Mouse (Mus musculus) intestine, embryonic 16.5 days (tissue): ENCODE data around the gene Pak1. TPM values are rescaled to one million over a fixed set of nuclear protein-coding genes. Genes with fewer than 3 reads are reported as not detected.

Source experiments
- ATAC-seq: fragments of 200-750 bp; cut with Nextera tagmentation; 2 replicates; pipeline ENCODE4 v1.8.0; 2017; ENCODE audit warnings: moderate TSS enrichment, moderate library complexity
- H3K27ac ChIP-seq: fragments of 300-500 bp; sonication (generic); 2 replicates; pipeline ENCODE4 v1.5.1; 2014; ENCODE audit warnings: mild to moderate bottlenecking, low read length
- H3K27me3 ChIP-seq: fragments of 300-500 bp; sonication (generic); replicated peaks from 2 replicates; pipeline ENCODE4 v1.6.1; 2014; ENCODE audit warnings: low read length, control low read depth, mixed read lengths; ENCODE audit not compliant: control insufficient read depth, insufficient read depth
- H3K36me3 ChIP-seq: fragments of 300-500 bp; sonication (generic); 2 replicates; pipeline ENCODE4 v1.6.1; 2014; ENCODE audit warnings: low read length, control low read depth; ENCODE audit not compliant: control insufficient read depth, insufficient read depth
- H3K4me1 ChIP-seq: fragments of 300-500 bp; sonication (generic); 2 replicates; pipeline ENCODE4 v1.6.1; 2014; ENCODE audit warnings: low read length, control low read depth, mixed read lengths; ENCODE audit not compliant: control insufficient read depth, insufficient read depth
- H3K4me2 ChIP-seq: fragments of 300-500 bp; sonication (generic); 2 replicates; pipeline ENCODE4 v1.6.1; 2014; ENCODE audit warnings: low read depth, low read length, control low read depth
- H3K4me3 ChIP-seq: fragments of 300-500 bp; sonication (generic); 2 replicates; pipeline ENCODE4 v1.5.1; 2014; ENCODE audit warnings: mild to moderate bottlenecking, low read length
- H3K9ac ChIP-seq: fragments of 300-500 bp; sonication (generic); 2 replicates; pipeline ENCODE4 v1.6.1; 2014; ENCODE audit warnings: low read depth, low read length
- H3K9me3 ChIP-seq: fragments of 300-500 bp; sonication (generic); 2 replicates; pipeline ENCODE4 v1.6.1; 2016; ENCODE audit warnings: low read length, control low read depth; ENCODE audit not compliant: control insufficient read depth
- WGBS: fragments of 180-500 bp; shearing (Covaris S2); extraction: QIAGEN DNeasy Blood & Tissue Kit; methylation state at CpG from one replicate; pipeline ENCODE4 v1.1.7; 2014; 5-methylcytosine and 5-hydroxymethylcytosine counted together
- polyA plus RNA-seq: library from polyadenylated mRNA; unstranded; fragments of >200 nt; fragmentation: Nextera tagmentation; extraction: Ambion mirVana; gene quantifications from 2 replicates; pipeline ENCODE4 v1.2.1, GENCODE M21; 2015

The Pak1 gene
- polyA plus RNA-seq, 1 experiment from 2014 or later: 35.8 TPM

DNA sequence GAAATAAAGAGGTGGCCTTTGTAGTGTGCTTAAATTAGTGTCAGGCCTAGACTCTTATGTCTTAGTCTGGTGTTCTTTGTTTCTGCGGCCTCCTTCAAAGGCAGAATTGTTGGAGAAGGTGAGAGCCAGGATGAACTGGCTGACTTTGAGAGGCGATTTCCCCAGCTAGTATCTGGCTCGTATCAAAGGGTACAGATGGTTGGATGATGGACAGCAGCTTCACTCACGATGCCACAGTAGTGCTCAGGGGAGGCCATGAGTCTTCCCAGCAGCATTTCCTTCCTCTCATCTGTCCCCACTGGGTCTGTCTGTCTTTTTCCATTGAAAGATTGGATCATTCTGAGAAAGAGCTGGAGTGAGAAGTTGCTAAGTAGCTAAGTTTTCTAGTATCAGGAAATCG is 79.5 kb downstream of the Pak1 start:
- Histone ChIP-seq H3K27me3 (no peaks in the 10 kb centered on the region), H3K9me3 (no peaks in the 10 kb centered on the region), H3K9ac (no peak overlapping the region), H3K27ac (no peak overlapping the region), H3K36me3 (no peaks in the 10 kb centered on the region), H3K4me2 (no peak overlapping the region), H3K4me3 (no peak overlapping the region), H3K4me1 (no peaks in the 10 kb centered on the region)
- no peak for ATAC-seq
- WGBS: 87% methylated on average over 5 of the region's 5 CpGs

DNA sequence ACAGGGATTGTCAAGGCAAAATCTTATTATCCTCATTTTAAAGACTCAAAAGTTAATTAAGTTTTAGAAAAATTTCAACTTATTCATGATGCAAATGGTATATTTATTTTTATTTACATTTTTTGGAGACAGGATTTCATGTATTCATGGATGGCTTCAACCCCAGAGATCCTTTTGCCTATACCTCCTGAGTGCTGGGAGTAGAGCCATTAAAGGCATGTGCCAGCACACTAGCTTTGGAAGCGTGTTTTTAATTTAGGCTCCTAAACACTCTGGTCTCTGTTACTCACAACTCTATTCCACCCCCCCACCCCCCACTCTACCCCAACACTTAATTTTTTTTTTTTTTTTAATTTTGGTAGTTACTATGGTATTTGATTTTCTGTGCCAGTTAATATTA is 80.4 kb downstream of the Pak1 start:
- no peak overlapping the region for H3K9ac ChIP-seq
- no peak overlapping the region for H3K4me3 ChIP-seq
- H3K4me2 ChIP-seq: no peak overlapping the region
- H3K4me1 ChIP-seq: no peaks in the 10 kb centered on the region
- ATAC-seq: no peak
- no peaks in the 10 kb centered on the region for H3K36me3 ChIP-seq
- no peak overlapping the region for H3K27ac ChIP-seq
- H3K27me3 ChIP-seq: no peaks in the 10 kb centered on the region
- WGBS: 92% methylated on average over 1 of the region's 1 CpGs
- H3K9me3 ChIP-seq: no peaks in the 10 kb centered on the region

DNA sequence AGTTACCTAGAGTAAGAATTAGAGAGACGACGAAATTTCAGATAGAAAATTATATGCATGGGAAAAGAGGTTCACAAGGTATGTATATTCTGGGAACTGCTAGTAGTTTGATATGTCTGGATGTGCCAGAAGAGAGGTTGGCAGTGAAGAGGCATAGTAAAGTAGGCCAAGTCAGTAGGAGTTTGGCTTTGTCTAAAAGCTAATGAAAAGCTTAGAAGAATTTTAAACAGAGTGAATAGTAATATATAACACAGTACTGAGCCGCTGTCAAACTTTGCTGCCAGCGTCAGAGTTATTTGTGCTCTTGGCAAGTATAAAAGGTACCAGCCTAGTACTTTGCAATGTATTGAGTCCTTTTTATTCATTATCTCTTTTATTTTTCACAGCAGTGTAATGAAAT is 84.1 kb downstream of the Pak1 start:
- Histone ChIP-seq H3K36me3 (no peaks in the 10 kb centered on the region), H3K27ac (no peak overlapping the region), H3K9me3 (no peaks in the 10 kb centered on the region), H3K4me2 (no peak overlapping the region), H3K27me3 (no peaks in the 10 kb centered on the region), H3K4me1 (no peaks in the 10 kb centered on the region), H3K9ac (no peak overlapping the region), H3K4me3 (no peak overlapping the region)
- WGBS: 87% methylated on average over 4 of the region's 4 CpGs
- ATAC-seq: no peak

DNA sequence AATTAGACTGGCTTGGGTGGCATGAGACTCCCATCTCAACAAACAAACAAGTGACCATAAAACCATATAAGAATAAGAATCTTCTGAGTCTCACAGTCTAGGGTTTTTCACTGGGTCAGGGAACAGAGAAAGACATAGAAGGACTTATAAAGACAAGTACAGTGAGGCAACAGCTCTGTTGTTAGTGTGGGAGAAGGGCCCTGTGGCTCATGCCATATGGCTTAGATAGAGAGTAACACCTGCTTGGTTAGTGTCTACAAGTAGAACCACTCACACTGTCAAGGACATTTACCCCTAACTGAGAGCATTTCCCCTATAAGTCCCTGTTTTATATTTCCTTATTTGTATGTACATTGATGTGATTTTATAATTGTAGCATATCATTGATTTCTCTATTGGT is 85.0 kb downstream of the Pak1 start:
- no peak overlapping the region for H3K4me2 ChIP-seq
- no peaks in the 10 kb centered on the region for H3K9me3 ChIP-seq
- no peaks in the 10 kb centered on the region for H3K4me1 ChIP-seq
- H3K9ac ChIP-seq: no peak overlapping the region
- ATAC-seq: no peak
- H3K27ac ChIP-seq: no peak overlapping the region
- no peaks in the 10 kb centered on the region for H3K27me3 ChIP-seq
- no peaks in the 10 kb centered on the region for H3K36me3 ChIP-seq
- H3K4me3 ChIP-seq: no peak overlapping the region

DNA sequence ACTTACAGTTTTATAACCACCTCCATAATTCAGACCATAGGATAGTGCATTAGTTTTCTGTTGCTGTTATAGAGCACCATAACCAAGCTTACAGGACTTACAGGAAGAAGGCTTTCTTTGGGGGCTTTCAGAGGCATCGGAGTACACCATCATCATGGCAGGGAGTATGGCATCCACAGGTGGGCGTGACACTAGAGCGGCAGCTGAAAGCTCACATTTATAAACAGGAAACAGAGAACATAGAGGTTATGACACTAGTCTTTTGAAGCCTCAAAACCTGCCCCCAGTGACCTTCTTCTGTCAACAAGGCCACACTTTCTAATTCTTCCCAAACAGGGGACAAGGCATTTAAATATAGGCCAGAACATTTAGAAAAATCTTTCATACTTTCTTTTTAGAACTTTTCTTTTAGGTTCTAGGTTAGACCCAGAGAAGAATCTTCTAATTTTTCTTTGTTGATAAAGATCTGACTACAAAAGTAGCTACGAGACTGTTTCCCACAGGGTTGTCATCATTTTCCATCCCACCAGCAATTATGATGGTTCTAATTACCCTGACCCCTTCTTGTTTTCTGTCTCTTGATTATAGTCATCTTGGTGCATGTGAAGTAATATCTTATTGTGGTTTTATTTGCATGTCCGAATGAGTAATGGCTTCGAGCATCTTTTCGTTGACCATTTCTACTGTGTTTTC is 89.7 kb downstream of the Pak1 start:
- no peak overlapping the region for H3K9ac ChIP-seq
- H3K27me3 ChIP-seq: no peaks in the 10 kb centered on the region
- WGBS: 86% methylated on average over 7 of the region's 7 CpGs
- H3K36me3 ChIP-seq: no peaks in the 10 kb centered on the region
- no peak for ATAC-seq
- no peak overlapping the region for H3K4me3 ChIP-seq
- no peak overlapping the region for H3K4me2 ChIP-seq
- no peak overlapping the region for H3K27ac ChIP-seq
- no peaks in the 10 kb centered on the region for H3K4me1 ChIP-seq
- no peaks in the 10 kb centered on the region for H3K9me3 ChIP-seq

DNA sequence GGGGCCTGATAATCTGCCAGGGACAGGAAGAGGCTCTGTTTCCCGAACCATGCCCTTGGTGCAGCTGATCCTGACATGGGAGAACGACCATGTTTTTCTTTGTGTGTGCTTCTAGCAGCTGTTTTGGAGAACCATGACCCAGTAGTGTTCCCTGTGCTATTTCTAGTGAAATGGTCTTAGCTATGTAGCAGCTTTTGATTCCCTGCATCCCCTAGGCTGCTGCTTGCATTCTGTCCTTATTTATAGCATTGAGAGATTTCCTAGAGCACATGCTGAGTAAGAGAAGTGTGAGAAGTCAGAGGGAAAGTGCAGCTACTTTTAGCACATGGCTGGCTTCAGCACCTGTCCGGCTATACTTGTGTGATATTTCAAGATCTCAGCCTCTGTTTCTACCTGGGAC is 123.3 kb downstream of the Pak1 start:
- no peak for ATAC-seq
- H3K9me3 ChIP-seq: no peaks in the 10 kb centered on the region

DNA sequence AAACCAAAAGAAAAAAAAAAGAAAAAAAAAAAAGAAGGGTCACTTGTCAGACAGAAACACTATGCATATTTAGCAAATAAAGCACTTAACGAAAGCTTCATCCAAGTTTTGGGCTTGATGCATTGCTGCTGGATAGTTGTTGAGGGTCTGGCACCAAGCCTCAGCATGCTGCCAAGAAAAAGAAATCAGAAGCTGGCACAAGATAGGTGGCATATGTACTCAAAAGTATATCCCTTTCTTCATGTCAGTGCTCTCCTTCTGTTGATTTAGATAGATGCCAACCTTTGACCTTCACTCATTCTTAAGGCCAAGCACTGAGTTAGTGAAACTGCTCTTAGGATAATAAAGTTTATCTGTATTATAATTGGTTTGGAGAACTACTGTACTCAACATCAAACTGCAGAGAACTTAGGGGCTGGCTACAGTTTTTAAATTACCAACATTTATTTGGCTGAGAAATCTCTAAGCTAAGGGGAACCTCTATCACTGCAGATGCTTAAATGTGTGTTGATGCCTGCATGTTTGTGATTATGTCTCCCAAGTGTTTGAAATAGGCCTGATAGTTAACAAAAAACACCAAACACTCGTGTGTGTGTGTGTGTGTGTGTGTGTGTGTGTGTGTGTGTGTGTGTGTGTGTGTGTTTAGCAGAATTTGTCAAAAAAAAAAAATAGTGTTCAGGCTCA is 126.6 kb downstream of the Pak1 start:
- Histone ChIP-seq H3K36me3 (no peaks in the 10 kb centered on the region), H3K27me3 (no peaks in the 10 kb centered on the region), H3K27ac (no peak overlapping the region), H3K9me3 (no peaks in the 10 kb centered on the region), H3K4me1 (no peaks in the 10 kb centered on the region), H3K9ac (no peak overlapping the region), H3K4me2 (no peak overlapping the region), H3K4me3 (no peak overlapping the region)
- no peak for ATAC-seq
- WGBS: 62% methylated on average over 2 of the region's 2 CpGs

More for the DNA sequence above, 123.3 kb downstream of the Pak1 start:
- no peaks in the 10 kb centered on the region for H3K4me1 ChIP-seq
- H3K4me3 ChIP-seq: no peak overlapping the region
- no peak overlapping the region for H3K27ac ChIP-seq
- no peak overlapping the region for H3K9ac ChIP-seq
- 77% methylated on average over 3 of the region's 3 CpGs for WGBS
- no peaks in the 10 kb centered on the region for H3K27me3 ChIP-seq
- H3K36me3 ChIP-seq: no peaks in the 10 kb centered on the region
- H3K4me2 ChIP-seq: no peak overlapping the region

DNA sequence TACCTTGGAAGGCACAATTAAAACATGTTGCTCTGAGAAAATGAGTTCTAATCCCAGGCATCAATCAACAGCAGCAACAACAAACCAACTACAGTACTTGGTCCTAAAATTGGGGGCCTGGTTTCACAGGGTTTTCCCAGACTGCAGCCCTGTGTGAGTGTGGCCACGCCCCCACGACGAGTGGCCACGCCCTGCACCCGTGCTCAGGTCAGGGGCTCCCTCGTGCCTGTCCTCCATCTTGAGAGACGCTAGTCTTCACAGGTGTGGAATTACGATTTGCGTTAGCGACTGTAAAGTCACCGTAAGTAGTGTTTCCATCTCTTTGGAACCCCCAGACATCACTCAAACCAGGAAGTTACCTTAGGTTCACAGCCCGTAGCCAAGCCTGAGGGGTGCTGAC is 131.4 kb downstream of the Pak1 start, which contains the start of gene Gdpd4:
TSS of gene Gdpd4 (plus strand) at position 214 of the 400 bp plus-strand sequence.
- Histone ChIP-seq H3K27ac (no peak within 1 kb of the TSS), H3K27me3 (no peaks in the 10 kb centered on the region), H3K4me3 (no peak within 1 kb of the TSS), H3K4me2 (no peak within 1 kb of the TSS), H3K4me1 (no peaks in the 10 kb centered on the region), H3K9me3 (no peaks in the 10 kb centered on the region), H3K36me3 (no peaks in the 10 kb centered on the region), H3K9ac (no peak within 1 kb of the TSS)
- no peak for ATAC-seq
- WGBS: 78% methylated on average over 12 of the region's 12 CpGs

DNA sequence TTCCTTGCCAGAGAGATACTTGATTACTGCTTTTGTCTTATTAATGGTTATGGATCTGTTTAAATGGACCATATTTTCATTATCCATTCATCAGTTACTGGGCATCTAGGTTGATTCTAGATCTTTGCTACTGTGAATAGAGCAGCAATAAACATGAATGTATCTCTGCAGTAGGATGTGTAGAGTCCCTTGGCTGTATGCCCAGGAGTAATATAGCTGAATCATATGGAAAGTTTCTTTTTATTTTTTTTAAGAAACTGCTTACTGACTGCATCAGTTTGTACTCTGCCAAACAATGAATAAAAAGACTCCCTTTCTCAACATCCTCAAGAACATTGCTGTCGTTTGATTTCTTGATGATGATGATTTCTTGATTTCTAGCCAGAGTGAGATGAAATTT is 137.5 kb downstream of the Pak1 start:
- H3K4me3 ChIP-seq: no peak overlapping the region
- H3K36me3 ChIP-seq: no peaks in the 10 kb centered on the region
- H3K4me1 ChIP-seq: no peaks in the 10 kb centered on the region
- no peak for ATAC-seq
- no peak overlapping the region for H3K4me2 ChIP-seq
- 50% methylated on average over 1 of the region's 1 CpGs for WGBS
- no peak overlapping the region for H3K27ac ChIP-seq
- H3K27me3 ChIP-seq: no peaks in the 10 kb centered on the region
- no peak overlapping the region for H3K9ac ChIP-seq
- no peaks in the 10 kb centered on the region for H3K9me3 ChIP-seq
